12 mouse cellular contexts compared by ENCODE assay signal in the genomic region with DNA sequence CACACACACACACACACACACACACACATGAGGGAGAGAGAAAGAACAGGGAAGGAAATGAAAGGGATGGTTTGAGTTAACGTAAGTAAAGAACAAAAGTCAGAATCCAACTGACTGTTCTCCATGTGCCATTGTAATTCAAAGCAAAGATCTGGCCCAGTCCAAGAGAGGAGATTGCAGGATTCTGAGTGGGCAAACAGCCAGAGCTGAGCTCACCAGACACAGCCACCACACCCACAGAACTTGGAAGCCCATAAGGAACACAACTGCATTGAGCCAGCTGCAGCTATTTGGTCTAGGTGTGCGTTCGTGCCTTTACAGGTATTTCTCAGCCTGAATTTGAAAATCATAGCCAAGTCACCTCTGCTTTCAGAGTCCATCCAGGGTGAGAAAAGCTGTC. TPM values are rescaled to one million over a fixed set of nuclear protein-coding genes. Genes with fewer than 3 reads are reported as not detected.
DNase-seq lines count a peak whose midpoint lies in the region; ATAC-seq and TF ChIP-seq lines count a peak whose summit lies in the region.
"Had no signal": no experiment of that assay in that cellular context is flagged by ENCODE, and none has a peak within 500 bp of the region (broad histone marks: within the 10 kb centered on the region; RNA-seq: fewer than 3 reads in every experiment).

No protein-coding gene starts in this region.

- H3K9me3 ChIP-seq in lung, postnatal 0 days (ENCODE audit: low read length): no peaks in the 10 kb centered on the region
- H3K9me3 ChIP-seq: liver, embryonic 15.5 days; neural tube, embryonic 12.5 days had no signal

- H3K4me3 ChIP-seq in gastrocnemius, adult 2 months: no peak overlapping the region
- H3K4me3 ChIP-seq in lung, postnatal 0 days (ENCODE audit: low read depth, low read length): no peak overlapping the region
- H3K4me3 ChIP-seq: liver, embryonic 15.5 days; neural tube, embryonic 12.5 days had no signal

- DNase-seq in heart, adult 9 months (ENCODE audit: low spot score in 2 of 2): peak; percentile 3 to 41
- DNase-seq in heart, adult 11 months: no peak
- peak; percentile 43 for DNase-seq in ZHBTc4 (ENCODE audit: low read depth, low spot score)
- peak; percentile 56 for DNase-seq in gastrocnemius, adult 2 months
- peak; percentile 33 for DNase-seq in lung, postnatal 0 days (ENCODE audit: low spot score)
- no peak for DNase-seq in cerebellum, adult 18-20 months
- DNase-seq: kidney, adult 18-20 months had no signal

- 83% methylated on average over 3 of the region's 3 CpGs for WGBS in lung, postnatal 0 days

- no peak overlapping the region for H3K27ac ChIP-seq in gastrocnemius, adult 2 months
- no peak overlapping the region for H3K27ac ChIP-seq in lung, postnatal 0 days (ENCODE audit: low read length)
- H3K27ac ChIP-seq: liver, embryonic 15.5 days; neural tube, embryonic 12.5 days had no signal

- no peaks in the 10 kb centered on the region for H3K4me1 ChIP-seq in lung, postnatal 0 days (ENCODE audit: insufficient read depth, low read depth, low read length)
- H3K4me1 ChIP-seq: liver, embryonic 15.5 days; neural tube, embryonic 12.5 days had no signal

- no peak for TF ChIP-seq CTCF in gastrocnemius, adult 2 months (IDR thresholded peaks at IDR 0.05)
- no peak for TF ChIP-seq CTCF in lung, postnatal 0 days (IDR thresholded peaks at IDR 0.05)

- no peaks in the 10 kb centered on the region for H3K36me3 ChIP-seq in lung, postnatal 0 days (ENCODE audit: insufficient read depth, low read length)
- H3K36me3 ChIP-seq: liver, embryonic 15.5 days; neural tube, embryonic 12.5 days had no signal

- H3K9ac ChIP-seq in lung, postnatal 0 days (replicated peaks; ENCODE audit: low read depth): no peak overlapping the region
- H3K9ac ChIP-seq: liver, embryonic 15.5 days; neural tube, embryonic 12.5 days had no signal

- intact Hi-C loops in gastrocnemius, adult 2 months (cut with DNase I): no loop called here

- no peak for ATAC-seq in lung, postnatal 0 days
- no peak for ATAC-seq in CD4-positive, CD25-positive, alpha-beta regulatory T cell, adult 4 months
- ATAC-seq in erythroblast, adult 5-6 weeks (replicated peaks; ENCODE audit: low FRiP score, poor library complexity, severe bottlenecking): no peak

- no peaks in the 10 kb centered on the region for H3K27me3 ChIP-seq in lung, postnatal 0 days (replicated peaks; ENCODE audit: insufficient read depth, low read length)
- H3K27me3 ChIP-seq: liver, embryonic 15.5 days; neural tube, embryonic 12.5 days had no signal

- TF ChIP-seq EP300 in lung, postnatal 0 days (IDR thresholded peaks at IDR 0.05): no peak

- no peak overlapping the region for H3K4me2 ChIP-seq in lung, postnatal 0 days (replicated peaks; ENCODE audit: low read depth, low read length)
- H3K4me2 ChIP-seq: liver, embryonic 15.5 days; neural tube, embryonic 12.5 days had no signal

RNA-seq across cellular contexts. Expression of a gene that starts 24.5 kb away (rescaled TPM):
- total RNA-seq in gastrocnemius, adult 2 months (2021): not detected
- 0.10 TPM in 1 of 2 replicates, not detected in the other for polyA plus RNA-seq in lung, postnatal 0 days (2015; fragmentation: Nextera tagmentation; extraction: Ambion mirVana)
- not detected for polyA plus RNA-seq in CD4-positive, CD25-positive, alpha-beta regulatory T cell, adult 4 months (2017; shearing (Covaris generic))
- total RNA-seq in erythroblast, adult 5-6 weeks (2015; ENCODE audit: low replicate concordance): not detected in 2 replicates
- total RNA-seq in erythroblast, adult 5-6 weeks (2017; ENCODE audit: low replicate concordance): not detected in 2 replicates
- total RNA-seq: gastrocnemius, postnatal 4 days had no signal
- polyA plus RNA-seq: liver, embryonic 15.5 days; neural tube, embryonic 12.5 days had no signal

Comparison
In these comparisons a context has a peak if more than half of its experiments do, and no peak if none do; other contexts are left out.
1. DNase-seq: peak in heart, adult 9 months (2 of 2), ZHBTc4 (single experiment), gastrocnemius, adult 2 months (single experiment) and lung, postnatal 0 days (single experiment); none in heart, adult 11 months (single experiment) and cerebellum, adult 18-20 months (0 of 2).